Mouse (Mus musculus): ENCODE measurements around the gene Sh2d5. TPM values are rescaled to one million over a fixed set of nuclear protein-coding genes. Genes with fewer than 3 reads are reported as not detected.

Sh2d5 gene
- polyA plus RNA-seq, 1 experiment from 2014 or later, result 0.19 TPM

DNA sequence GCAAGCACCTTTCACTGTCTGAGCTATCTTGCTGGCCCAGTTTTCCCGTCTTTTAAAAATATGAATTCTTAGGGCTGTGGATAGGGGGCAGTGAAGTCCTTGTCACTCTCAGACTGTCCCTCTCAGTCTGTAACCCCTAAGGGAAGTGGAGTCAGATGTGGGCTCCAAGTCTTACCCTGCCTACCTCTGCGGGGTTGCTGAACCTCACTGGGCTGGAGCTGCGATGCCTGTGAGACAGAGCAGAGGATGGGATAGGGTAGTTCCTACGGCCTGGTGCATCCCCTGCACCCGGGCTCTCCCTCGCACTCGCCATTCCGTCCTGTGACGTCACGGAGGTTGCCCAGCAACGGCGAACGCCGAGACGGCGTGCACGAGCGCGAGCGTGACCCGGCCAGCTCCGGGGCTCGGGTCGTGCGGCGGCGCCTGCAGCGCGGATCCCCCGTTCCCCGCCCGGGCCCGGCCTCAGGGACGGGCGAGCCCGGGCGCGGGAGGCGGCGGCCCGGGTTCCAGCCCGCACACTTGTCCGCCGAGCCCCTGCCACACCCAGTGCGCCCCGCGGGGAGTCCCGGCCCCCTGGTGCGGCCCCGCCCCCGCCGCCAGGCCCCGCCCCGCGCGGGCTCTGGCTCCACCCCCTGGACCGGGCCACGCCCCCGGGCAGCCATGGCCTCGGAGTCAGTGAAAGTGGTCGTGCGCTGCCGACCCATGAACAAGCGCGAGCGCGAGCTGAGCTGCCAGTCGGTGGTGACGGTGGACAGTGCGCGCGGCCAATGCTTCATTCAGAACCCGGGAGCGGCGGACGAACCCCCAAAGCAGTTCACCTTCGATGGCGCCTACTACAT is 11.9 kb downstream of the Sh2d5 start:
- H3K36me3 ChIP-seq (ENCODE audit: control insufficient read depth, insufficient read depth, low read length), result no peaks in the 10 kb centered on the region
- peak overlapping the region; percentile 52; the same call in 1 of the 2 replicates for H3K9ac ChIP-seq (ENCODE audit: low read length)
- WGBS, result under 1% methylated on average over 78 of the region's 78 CpGs

DNA sequence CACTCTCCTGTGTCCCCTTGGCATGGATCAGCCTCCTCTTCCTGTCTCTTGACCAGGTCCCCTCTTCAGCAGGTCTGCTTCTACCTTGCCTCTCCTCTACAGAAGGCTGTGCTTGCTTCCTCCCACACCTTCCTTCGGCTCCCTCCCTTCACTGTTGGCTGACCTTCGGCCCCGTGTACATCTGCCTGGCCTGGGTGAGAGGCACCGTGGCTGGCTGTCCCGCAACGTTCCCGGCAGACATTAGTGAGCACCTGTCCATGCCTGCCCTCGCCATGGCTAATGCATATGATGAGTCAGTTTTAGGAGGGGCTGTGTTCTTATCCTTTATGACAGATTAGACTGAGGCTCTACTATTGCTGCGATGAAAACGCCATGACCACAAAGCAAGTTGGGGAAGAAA is 17.7 kb downstream of the Sh2d5 start:
- ATAC-seq (ENCODE audit: insufficient number of reproducible peaks, insufficient read depth, low FRiP score, low read depth), result no peak
- peaks cover 0 to under 1% of the 10 kb centered on the region in 2 experiments; a peak in 1 of 4 replicates for H3K4me1 ChIP-seq (ENCODE audit: control insufficient read depth in 2 of 2, insufficient read depth in 2 of 2, low read length in 2 of 2)
- H3K27ac ChIP-seq (replicated peaks in 1 of 2; ENCODE audit: control insufficient read depth in 1 of 2, insufficient read depth in 1 of 2, low read depth in 2 of 2, low read length in 2 of 2), result no peak overlapping the region
- no peak overlapping the region for H3K9ac ChIP-seq (ENCODE audit: low read length)
- WGBS, result 84% methylated on average over 10 of the region's 10 CpGs
- H3K36me3 ChIP-seq (ENCODE audit: control insufficient read depth, insufficient read depth, low read length), result no peaks in the 10 kb centered on the region
- H3K27me3 ChIP-seq (ENCODE audit: control insufficient read depth, insufficient read depth, low read length), result peaks cover 12% of the 10 kb centered on the region; the same call in 1 of the 2 replicates
- H3K4me3 ChIP-seq (ENCODE audit: control insufficient read depth in 1 of 2, insufficient read depth in 1 of 2, low read depth in 1 of 2, low read length in 2 of 2), result no peak overlapping the region
- no peak overlapping the region for H3K4me2 ChIP-seq (ENCODE audit: low read length)
- H3K9me3 ChIP-seq (ENCODE audit: control insufficient read depth, low read length), result no peaks in the 10 kb centered on the region

More for the DNA sequence above, 11.9 kb downstream of the Sh2d5 start:
- ATAC-seq (ENCODE audit: insufficient number of reproducible peaks, insufficient read depth, low FRiP score, low read depth), result peak; percentile 86
- H3K27me3 ChIP-seq (ENCODE audit: control insufficient read depth, insufficient read depth, low read length), result peaks cover 15% of the 10 kb centered on the region; the same call in 1 of the 2 replicates
- H3K9me3 ChIP-seq (ENCODE audit: control insufficient read depth, low read length), result no peaks in the 10 kb centered on the region
- peak overlapping the region; percentile 85 for H3K4me2 ChIP-seq (ENCODE audit: low read length)
- H3K4me1 ChIP-seq (ENCODE audit: control insufficient read depth in 2 of 2, insufficient read depth in 2 of 2, low read length in 2 of 2), result peaks cover 0 to 3% of the 10 kb centered on the region in 2 experiments; a peak in 1 of 4 replicates
- no peak overlapping the region for H3K27ac ChIP-seq (replicated peaks in 1 of 2; ENCODE audit: control insufficient read depth in 1 of 2, insufficient read depth in 1 of 2, low read depth in 2 of 2, low read length in 2 of 2)
- peak overlapping the region; percentile 65 to 76 for H3K4me3 ChIP-seq (ENCODE audit: control insufficient read depth in 1 of 2, insufficient read depth in 1 of 2, low read depth in 1 of 2, low read length in 2 of 2)

DNA sequence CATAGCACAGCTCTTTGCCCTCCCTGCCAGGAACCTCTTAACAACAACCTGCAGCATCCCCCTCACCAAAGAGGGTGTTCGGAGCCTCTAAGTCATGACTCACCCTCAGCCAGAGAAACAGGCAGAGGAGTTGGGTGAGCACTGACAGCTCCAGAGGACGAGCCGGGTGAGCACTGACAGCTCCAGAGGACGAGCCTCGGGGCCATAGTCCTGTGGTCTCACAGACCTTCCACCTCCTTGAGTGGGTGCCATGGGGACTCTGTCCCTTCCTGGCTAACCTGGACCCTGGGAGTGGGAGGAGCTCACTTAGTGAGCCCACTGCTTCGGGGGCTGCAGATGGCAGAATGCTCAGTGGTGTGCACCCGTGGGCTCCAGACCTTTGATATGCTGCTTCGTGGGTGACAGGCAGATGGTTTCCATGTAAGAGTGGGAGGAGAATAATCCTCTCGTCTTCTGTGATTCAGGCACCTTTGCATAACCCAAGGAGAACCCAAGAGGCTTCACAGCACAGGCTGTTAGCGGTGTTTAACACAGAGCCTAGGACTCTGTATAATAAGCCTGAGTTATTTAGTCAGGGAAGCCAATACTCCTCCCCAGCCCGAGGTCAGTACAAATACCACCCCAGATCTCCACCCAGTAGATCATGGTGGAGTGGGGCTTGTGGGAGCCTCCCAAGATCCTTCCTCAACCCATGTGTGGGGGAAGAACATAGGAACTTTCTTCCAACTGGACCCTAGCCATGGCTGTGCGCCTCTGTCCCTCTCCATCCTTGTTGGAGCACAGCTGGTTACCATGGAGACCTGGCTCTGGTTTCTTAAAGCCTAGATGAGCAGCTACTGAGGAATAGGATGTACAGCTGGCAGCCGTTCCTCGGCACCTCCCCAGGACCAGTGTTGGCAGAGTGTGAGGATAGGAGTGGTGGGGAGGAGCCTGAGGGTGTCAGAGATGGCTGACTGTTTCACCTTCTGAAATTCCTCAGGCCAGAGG is 22.1 kb downstream of the Sh2d5 start:
- no peak overlapping the region for H3K4me3 ChIP-seq (ENCODE audit: control insufficient read depth in 1 of 2, insufficient read depth in 1 of 2, low read depth in 1 of 2, low read length in 2 of 2)
- no peaks in the 10 kb centered on the region for H3K36me3 ChIP-seq (ENCODE audit: control insufficient read depth, insufficient read depth, low read length)
- H3K4me1 ChIP-seq (ENCODE audit: control insufficient read depth in 2 of 2, insufficient read depth in 2 of 2, low read length in 2 of 2), result no peaks in the 10 kb centered on the region
- no peak overlapping the region for H3K4me2 ChIP-seq (ENCODE audit: low read length)
- H3K9me3 ChIP-seq (ENCODE audit: control insufficient read depth, low read length), result no peaks in the 10 kb centered on the region
- H3K9ac ChIP-seq (ENCODE audit: low read length), result no peak overlapping the region
- H3K27ac ChIP-seq (replicated peaks in 1 of 2; ENCODE audit: control insufficient read depth in 1 of 2, insufficient read depth in 1 of 2, low read depth in 2 of 2, low read length in 2 of 2), result no peak overlapping the region
- no peak for ATAC-seq (ENCODE audit: insufficient number of reproducible peaks, insufficient read depth, low FRiP score, low read depth)
- no peaks in the 10 kb centered on the region; the same call in none of the 2 replicates for H3K27me3 ChIP-seq (ENCODE audit: control insufficient read depth, insufficient read depth, low read length)
- WGBS, result 56% methylated on average over 14 of the region's 14 CpGs

DNA sequence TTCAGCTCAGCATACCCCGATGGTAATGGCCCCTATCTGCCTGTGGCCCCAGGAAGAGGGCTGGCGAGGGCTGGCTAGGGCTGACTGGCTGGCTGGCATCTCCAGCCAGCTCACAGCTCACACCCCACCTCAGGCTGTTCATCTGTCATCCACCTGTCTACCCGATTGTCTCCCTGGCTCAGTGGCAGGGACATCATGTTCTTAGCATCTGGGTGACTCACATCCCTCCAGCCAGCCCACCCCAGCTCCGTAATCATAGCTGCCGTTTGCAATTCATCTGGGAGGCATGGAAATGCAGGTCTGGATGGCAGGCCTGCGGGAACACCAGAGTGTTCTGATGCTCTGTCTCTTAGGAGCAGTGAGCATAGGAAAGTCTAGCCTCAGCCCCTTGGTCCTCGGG is 28.1 kb downstream of the Sh2d5 start:
- Histone ChIP-seq H3K27me3 (ENCODE audit: control insufficient read depth, insufficient read depth, low read length) (no peaks in the 10 kb centered on the region; the same call in 1 of the 2 replicates), H3K36me3 (ENCODE audit: control insufficient read depth, insufficient read depth, low read length) (no peaks in the 10 kb centered on the region), H3K4me1 (ENCODE audit: control insufficient read depth in 2 of 2, insufficient read depth in 2 of 2, low read length in 2 of 2) (no peaks in the 10 kb centered on the region), H3K9me3 (ENCODE audit: control insufficient read depth, low read length) (no peaks in the 10 kb centered on the region), H3K9ac (ENCODE audit: low read length) (no peak overlapping the region), H3K4me2 (ENCODE audit: low read length) (no peak overlapping the region), H3K4me3 (ENCODE audit: control insufficient read depth in 1 of 2, insufficient read depth in 1 of 2, low read depth in 1 of 2, low read length in 2 of 2) (no peak overlapping the region), H3K27ac (replicated peaks in 1 of 2; ENCODE audit: control insufficient read depth in 1 of 2, insufficient read depth in 1 of 2, low read depth in 2 of 2, low read length in 2 of 2) (no peak overlapping the region)
- WGBS, result 65% methylated on average over 7 of the region's 7 CpGs
- ATAC-seq (ENCODE audit: insufficient number of reproducible peaks, insufficient read depth, low FRiP score, low read depth), result no peak

DNA sequence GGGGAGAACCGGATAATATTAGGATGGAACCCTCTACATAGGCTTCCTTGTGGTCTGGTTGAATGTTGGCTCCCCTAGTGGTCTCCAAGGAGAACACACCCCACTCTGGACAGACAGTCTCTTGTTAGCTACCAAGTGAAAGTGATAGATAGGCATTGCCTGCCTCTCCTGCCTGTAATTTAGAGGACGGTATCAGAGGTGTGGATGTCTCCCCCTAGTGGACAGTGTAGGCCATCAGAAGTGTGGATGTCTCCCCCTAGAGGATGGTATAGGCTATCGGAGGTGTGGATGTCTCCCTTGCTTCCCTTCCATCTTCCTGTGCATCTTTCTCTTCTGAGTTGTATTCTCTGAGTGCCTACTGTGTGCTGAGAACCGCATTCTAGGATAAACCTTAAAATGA is 32.6 kb downstream of the Sh2d5 start:
- H3K9me3 ChIP-seq (ENCODE audit: control insufficient read depth, low read length), result 0 out of 2 replicates have a peak, but pooled peaks cover 3% of the 10 kb centered on the region
- H3K27ac ChIP-seq (replicated peaks in 1 of 2; ENCODE audit: control insufficient read depth in 1 of 2, insufficient read depth in 1 of 2, low read depth in 2 of 2, low read length in 2 of 2), result no peak overlapping the region
- H3K4me2 ChIP-seq (ENCODE audit: low read length), result no peak overlapping the region
- no peaks in the 10 kb centered on the region for H3K4me1 ChIP-seq (ENCODE audit: control insufficient read depth in 2 of 2, insufficient read depth in 2 of 2, low read length in 2 of 2)
- WGBS, result 23% methylated on average over 4 of the region's 4 CpGs
- no peaks in the 10 kb centered on the region for H3K36me3 ChIP-seq (ENCODE audit: control insufficient read depth, insufficient read depth, low read length)
- no peak overlapping the region for H3K9ac ChIP-seq (ENCODE audit: low read length)
- no peak for ATAC-seq (ENCODE audit: insufficient number of reproducible peaks, insufficient read depth, low FRiP score, low read depth)
- no peaks in the 10 kb centered on the region for H3K27me3 ChIP-seq (ENCODE audit: control insufficient read depth, insufficient read depth, low read length)
- no peak overlapping the region for H3K4me3 ChIP-seq (ENCODE audit: control insufficient read depth in 1 of 2, insufficient read depth in 1 of 2, low read depth in 1 of 2, low read length in 2 of 2)

DNA sequence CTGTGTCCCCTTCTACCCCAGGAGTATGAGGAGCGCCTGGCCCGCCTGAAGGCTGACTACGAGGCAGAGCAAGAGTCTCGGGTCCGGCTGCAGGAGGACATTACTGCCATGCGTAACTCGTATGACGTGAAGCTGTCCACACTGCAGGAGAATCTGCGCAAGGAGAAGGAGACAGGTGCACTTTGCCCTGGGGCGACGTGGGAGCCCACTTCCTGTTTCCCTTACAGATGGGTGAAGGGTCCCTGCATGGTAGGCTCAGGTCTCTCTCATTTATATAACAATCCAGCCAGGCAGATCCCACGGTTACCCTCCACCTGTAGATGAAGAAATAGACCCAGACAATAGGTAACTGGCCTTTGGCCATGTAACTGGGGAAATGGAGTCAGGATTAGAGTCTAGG is 36.2 kb downstream of the Sh2d5 start:
- Histone ChIP-seq H3K9me3 (ENCODE audit: control insufficient read depth, low read length) (0 out of 2 replicates have a peak, but pooled peaks cover 3% of the 10 kb centered on the region), H3K9ac (ENCODE audit: low read length) (no peak overlapping the region), H3K27ac (replicated peaks in 1 of 2; ENCODE audit: control insufficient read depth in 1 of 2, insufficient read depth in 1 of 2, low read depth in 2 of 2, low read length in 2 of 2) (no peak overlapping the region), H3K27me3 (ENCODE audit: control insufficient read depth, insufficient read depth, low read length) (no peaks in the 10 kb centered on the region), H3K4me2 (ENCODE audit: low read length) (no peak overlapping the region), H3K4me1 (ENCODE audit: control insufficient read depth in 2 of 2, insufficient read depth in 2 of 2, low read length in 2 of 2) (no peaks in the 10 kb centered on the region), H3K4me3 (ENCODE audit: control insufficient read depth in 1 of 2, insufficient read depth in 1 of 2, low read depth in 1 of 2, low read length in 2 of 2) (no peak overlapping the region), H3K36me3 (ENCODE audit: control insufficient read depth, insufficient read depth, low read length) (no peaks in the 10 kb centered on the region)
- ATAC-seq (ENCODE audit: insufficient number of reproducible peaks, insufficient read depth, low FRiP score, low read depth), result no peak
- 81% methylated on average over 12 of the region's 12 CpGs for WGBS

DNA sequence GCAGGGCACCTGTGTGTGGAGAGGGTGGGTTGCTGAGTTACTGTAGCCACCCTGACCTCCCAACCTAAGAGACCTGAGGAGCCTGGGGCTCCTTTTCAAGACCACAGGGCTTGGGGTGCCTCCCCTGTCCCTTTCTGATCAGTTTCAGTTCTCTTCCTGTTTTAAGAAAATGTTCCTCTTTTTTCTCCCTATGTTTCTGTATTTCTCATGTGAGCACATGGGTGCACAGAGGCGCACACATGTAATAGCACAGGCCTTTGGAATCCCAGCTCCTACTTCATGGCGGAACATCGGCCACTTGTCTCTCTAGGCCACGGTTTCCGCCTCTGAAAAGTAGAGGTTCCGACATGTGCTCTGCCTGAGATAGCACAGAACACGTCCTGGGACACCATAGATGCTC is 38.5 kb downstream of the Sh2d5 start:
- Histone ChIP-seq H3K27ac (replicated peaks in 1 of 2; ENCODE audit: control insufficient read depth in 1 of 2, insufficient read depth in 1 of 2, low read depth in 2 of 2, low read length in 2 of 2) (no peak overlapping the region), H3K4me2 (ENCODE audit: low read length) (no peak overlapping the region), H3K36me3 (ENCODE audit: control insufficient read depth, insufficient read depth, low read length) (no peaks in the 10 kb centered on the region), H3K4me1 (ENCODE audit: control insufficient read depth in 2 of 2, insufficient read depth in 2 of 2, low read length in 2 of 2) (no peaks in the 10 kb centered on the region), H3K9me3 (ENCODE audit: control insufficient read depth, low read length) (0 out of 2 replicates have a peak, but pooled peaks cover 3% of the 10 kb centered on the region), H3K9ac (ENCODE audit: low read length) (no peak overlapping the region), H3K27me3 (ENCODE audit: control insufficient read depth, insufficient read depth, low read length) (no peaks in the 10 kb centered on the region), H3K4me3 (ENCODE audit: control insufficient read depth in 1 of 2, insufficient read depth in 1 of 2, low read depth in 1 of 2, low read length in 2 of 2) (no peak overlapping the region)
- 75% methylated on average over 7 of the region's 7 CpGs for WGBS
- ATAC-seq (ENCODE audit: insufficient number of reproducible peaks, insufficient read depth, low FRiP score, low read depth), result no peak
